Mouse (Mus musculus): ENCODE results near the gene Tma16.

The Tma16 gene

DNA sequence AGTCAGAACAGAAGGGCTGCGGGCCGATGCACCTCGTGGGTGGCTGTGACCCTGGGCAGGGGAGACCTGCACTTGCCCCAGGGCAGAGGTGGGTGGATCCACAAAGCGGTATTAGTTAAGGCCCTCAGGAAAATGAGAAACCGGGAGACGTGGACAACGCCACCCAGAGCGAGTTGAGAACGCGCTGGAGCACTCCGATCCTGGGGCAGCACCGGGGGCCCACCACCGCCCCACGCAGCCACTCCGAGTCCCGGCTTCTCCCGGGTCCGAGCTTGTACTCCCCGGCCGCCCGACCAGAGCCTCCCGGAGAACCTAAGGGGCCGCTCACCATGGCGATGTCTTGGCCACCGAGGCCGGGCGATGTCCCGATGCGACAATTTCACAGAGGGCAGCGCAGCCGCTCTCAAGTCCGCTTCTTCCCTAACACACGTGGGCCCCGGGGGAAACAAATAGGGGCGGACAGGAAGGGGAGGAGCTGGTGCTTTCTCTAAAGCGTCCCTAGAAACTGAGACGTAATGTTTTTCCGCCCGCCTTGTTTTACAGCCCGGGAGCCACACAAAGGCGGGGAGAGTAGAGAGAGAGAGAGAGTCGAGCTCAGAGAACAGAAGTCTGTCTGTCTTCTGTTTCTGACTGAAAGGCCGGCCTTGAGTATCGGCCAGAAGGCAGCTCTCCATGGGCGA is at the start of gene Tma16:
Gene Tma16 (minus strand): TSS at position 447 of the 680 bp plus-strand sequence.
- peak; percentile 95 for DNase-seq (ENCODE audit: low read depth, low spot score)

DNA sequence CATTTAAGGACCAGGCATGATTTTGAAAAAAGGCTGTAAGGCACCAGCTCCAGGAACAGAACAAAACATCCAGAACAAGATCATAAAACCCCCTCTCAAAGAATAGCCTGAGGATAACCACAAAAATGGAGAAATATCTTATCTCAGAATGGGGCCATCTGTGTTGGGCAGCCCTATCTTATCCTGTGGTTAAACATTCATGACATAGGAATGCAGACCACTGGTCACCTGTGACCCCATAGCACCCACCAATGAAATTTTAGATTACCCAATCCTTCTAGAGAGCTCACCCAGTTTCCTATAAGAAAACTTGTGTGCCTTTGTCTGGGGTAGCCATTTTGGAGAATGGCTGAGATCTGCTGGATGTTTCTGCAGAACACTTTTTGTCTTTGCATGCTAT is 34.2 kb upstream of the Tma16 start:
- DNase-seq (ENCODE audit: low read depth, low spot score): no peak

DNA sequence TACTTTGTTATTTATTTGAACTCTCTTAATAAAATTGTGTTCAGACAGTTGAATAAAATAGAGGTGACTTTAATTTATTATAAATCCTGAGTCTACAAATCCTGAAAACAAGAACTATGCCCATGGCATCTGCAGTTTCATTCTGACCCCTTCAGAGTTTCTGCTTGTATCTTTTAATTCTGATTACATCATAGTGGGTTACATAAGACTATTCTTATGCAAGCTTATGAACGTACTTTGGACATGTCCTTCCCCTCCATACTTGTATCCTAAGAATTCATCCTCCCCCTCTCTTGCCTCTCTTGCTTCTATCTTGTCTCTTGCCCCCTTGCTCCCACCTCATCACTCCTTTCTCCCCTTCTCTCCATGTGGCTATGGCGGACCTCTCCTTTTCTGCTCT is 32.8 kb upstream of the Tma16 start:
- no peak for DNase-seq (ENCODE audit: low read depth, low spot score)

DNA sequence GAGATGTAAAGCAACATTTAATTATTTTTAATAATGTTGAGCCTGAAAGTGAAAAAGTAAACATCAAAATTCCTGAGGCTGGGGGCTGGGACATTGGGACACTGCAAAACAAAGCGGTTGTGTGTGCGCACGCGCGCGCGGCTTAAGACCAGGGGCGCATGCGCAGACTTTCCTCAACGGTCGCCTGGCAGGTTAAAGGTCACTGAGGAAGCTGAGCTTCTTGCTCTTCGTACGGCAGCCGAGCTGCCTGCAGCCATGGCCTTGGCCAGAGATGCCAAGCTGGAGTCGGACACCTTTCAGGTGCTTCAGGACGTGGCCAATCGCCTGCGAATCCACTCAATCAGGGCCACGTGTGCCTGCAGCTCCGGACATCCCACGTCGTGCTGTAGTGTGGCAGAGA is 25.2 kb upstream of the Tma16 start, which contains the start of gene Tktl2:
Gene Tktl2 (plus strand): TSS at position 220 of the 400 bp plus-strand sequence.
- no peak for DNase-seq (ENCODE audit: low read depth, low spot score)

DNA sequence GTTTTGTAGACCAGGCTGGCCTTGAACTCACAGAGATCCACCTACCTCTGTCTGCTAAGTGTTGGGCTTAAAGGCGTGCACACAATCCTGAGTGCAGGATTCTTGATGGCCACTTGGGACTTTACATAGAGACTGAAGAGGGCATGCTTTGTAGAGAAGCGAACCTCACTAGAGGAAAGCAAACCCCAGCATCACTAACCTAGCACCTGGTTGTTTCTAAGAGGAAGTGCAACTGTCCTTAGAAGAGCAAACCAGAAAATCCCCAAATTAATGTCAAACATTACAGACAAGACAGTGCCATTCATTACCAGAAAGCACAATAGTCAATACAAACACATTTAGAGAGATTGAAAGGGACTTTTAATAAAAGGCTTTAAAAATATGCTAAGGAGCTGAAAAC is 17.1 kb upstream of the Tma16 start:
- no peak for DNase-seq (ENCODE audit: low read depth, low spot score)

DNA sequence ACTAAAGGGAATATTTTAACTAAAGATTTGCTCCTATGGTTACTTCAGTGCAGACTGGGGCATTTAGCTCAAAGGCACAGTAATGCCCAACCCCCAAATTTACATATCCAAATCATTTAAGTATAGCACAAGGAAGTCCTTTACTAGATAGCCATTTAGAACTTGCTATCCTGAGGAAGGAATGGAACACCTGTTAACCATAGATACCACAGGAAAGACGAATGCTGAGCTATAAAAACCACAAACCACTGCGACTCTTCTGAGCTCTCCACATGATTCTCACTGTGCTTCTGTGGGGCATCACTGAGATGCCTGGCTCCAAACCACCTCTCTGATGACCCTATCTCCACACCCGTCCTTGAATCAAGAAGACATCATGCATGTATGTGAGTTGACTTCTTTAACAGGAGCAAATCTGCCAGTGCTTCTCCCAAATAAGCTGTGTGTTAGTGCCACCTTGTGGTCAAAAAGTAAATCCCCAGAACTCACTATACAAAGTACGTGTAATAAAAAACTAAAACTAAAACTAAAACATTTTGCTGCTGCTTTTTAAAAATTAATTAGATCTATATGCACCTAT is 10.8 kb upstream of the Tma16 start:
- peak; percentile 75 for DNase-seq (ENCODE audit: low read depth, low spot score)

DNA sequence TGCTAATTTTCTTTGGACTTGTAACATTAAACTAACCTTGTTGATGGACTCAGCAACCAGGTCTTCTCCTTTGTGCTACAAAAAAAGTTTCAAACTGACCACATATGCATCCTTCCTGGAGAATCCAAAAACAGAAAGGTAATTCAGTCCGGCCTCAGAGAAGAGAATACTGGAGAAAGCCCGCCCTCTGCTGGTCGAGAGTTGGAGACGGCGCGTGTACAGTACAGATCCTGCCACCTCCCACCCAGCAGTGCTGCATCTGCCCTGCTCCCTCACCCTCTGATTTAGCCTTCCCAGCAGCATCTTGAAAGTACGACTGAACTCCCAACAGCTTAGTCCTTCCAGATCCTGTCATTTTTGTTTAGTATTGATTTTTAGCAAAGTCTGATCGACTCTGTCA is 9.4 kb upstream of the Tma16 start:
- DNase-seq (ENCODE audit: low read depth, low spot score): peak; percentile 78

DNA sequence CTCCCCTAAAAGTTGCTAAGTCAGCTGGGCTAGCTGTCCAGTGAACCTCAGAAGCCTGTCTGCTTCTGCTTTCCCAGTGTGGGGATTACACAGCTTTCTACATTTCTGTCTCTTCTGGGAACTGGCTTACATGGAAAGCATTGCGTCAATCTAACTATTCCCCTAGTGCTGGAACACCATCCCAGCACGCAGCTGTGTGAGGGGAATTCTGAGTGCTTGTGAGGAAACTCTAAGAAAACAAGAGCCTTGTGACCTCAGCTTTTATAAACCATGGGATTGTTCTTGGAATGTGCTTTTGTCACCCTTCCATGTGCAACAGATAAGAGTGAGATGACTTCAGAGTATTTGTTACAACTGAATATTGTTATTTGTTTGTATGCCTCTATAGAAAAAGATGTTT is 8.2 kb upstream of the Tma16 start:
- peak; percentile 63 for DNase-seq (ENCODE audit: low read depth, low spot score)

DNA sequence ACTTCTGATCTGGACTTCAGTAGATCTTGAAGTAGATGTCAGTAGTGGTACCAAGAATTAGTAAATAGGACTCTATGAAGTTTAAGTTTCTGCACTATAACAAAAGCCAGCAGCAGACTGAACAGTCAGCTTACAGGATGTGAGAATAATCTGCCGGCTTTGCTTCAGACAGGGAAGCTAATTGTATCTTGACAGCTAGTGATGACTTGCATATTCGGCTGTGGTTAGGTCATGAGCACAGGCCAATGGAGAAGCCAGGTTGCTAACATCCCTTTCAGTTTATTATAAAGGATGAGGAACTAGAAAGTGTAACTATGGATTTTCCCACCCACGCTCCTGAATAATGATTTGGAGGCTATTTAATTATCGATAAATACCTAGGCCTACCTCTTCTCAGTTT is 4.3 kb upstream of the Tma16 start:
- no peak for DNase-seq (ENCODE audit: low read depth, low spot score)

DNA sequence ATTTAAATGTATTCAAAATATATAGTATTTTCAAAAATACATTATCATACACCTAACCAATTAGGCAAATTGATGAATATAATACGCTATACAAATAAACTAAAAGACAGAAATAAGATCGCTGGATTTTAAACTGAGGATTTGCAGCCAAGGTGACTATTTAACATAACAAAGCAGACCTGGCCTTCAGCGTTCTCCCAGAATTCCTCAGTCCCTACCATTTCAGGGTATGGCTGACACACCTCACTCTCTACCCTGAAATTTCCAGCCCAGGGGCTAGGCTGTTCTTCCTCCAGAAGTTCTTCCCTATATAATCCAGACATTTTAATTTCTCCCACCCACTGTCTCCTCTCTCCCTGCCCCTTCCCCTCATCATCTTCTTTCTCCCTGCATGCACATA is 2.2 kb upstream of the Tma16 start:
- DNase-seq (ENCODE audit: low read depth, low spot score): no peak

- DNase-seq (ENCODE audit: low read depth, low spot score): no peak
Measured at GRCm38 (mm10) chr8:66476880-66477279, 9.4 kb downstream of the Tma16 start.

DNA sequence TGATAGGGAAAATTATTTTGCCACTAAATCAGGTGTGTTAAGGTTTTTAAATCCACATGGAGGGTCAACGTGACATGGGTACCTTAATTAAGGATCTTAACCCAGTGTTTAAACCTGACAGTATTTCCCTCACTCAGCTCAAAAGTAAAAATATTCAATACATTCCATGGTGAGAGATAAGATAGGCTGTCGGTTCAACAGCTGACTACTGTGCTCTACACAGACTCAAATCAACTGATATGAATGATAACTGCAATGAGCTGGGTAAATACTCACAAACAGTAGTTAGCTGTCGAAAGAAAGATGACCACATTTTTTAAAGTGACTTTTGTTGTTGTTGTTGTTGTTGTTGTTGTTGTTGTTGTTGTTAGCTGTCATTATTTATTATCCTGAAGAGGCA is 16.5 kb downstream of the Tma16 start:
- no peak for DNase-seq (ENCODE audit: low read depth, low spot score)

GRCm38 (mm10) chr8:66457057-66457456 is 29.3 kb downstream of the Tma16 start:
- DNase-seq (ENCODE audit: low read depth, low spot score): peak; percentile 27

GRCm38 (mm10) chr8:66450691-66451090 is 35.6 kb downstream of the Tma16 start:
- DNase-seq (ENCODE audit: low read depth, low spot score): peak; percentile 39

DNA sequence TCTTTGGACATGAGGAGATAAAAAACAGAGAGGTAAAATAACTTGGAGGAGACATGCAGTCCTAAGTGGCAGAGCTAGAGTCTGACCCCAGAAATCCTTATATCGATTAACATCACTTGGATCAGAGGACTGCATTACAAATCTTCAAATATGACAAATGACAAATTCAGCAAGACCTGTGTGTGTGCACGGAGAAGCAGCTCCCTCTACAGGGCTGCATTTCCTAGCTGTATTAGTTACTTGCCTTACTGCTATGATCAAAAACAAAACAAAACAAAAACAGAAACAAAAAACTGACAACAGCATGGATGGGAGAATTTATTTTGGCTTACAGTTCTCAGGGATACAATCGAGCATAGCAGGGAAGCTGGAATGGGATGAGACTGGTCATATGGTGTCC is 41.0 kb downstream of the Tma16 start:
- no peak for DNase-seq (ENCODE audit: low read depth, low spot score)

DNA sequence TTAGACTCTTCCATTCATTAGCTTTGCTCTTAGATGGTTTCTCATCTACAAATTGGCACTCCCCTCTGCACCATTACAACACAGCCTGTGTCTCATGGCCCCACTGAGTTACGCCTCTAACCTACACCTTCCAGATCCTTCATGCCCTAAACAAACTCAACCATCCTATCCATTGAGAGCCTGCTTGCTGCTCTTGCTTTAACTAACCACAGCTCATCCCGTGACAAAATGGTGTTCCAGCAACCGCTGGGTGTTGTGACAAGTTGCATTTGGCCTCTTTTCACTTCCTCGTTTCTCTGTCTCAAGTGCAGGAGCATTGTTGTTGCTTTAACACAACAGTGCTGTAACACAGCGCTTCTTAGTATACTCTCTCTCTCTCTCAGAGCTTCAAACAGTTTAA is 42.2 kb downstream of the Tma16 start:
- no peak for DNase-seq (ENCODE audit: low read depth, low spot score)

DNA sequence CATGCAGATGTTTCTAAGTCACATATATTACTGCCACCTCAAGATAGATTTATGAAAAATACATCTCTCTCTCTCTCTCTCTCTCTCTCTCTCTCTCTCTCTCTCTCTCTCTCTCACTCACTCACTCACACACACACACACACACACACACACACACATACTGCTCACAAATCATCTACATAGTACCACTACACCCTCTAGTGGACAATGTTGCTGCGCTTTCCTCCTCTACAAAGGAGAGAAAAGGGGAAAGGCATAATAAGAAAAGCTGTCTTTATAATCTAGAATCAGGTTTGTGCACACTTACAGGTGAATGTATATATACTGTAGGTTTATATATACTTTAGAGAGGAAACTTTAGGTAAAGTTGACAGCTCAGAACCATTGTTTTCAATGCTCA is 43.6 kb downstream of the Tma16 start:
- DNase-seq (ENCODE audit: low read depth, low spot score): peak; percentile 85

DNA sequence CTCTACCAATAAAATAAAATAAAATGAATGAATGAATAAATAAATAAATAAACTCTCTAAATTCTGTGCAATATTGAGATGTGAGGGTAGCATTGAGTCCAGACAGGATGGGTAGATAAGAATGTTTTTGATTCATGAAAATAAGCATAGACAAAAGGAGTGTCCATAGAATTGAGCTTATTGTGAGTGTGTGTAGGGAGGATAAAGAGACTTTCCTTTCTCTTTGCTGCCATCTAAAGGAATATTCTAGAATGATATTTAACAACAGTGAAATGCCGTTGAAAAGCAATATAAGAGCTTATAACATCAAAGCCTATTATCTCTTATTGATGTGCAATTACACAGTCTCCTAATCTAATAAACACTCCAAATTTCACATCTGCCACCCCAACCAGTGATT is 45.2 kb downstream of the Tma16 start:
- peak; percentile 58 for DNase-seq (ENCODE audit: low read depth, low spot score)

GRCm38 (mm10) chr8:66438468-66438867 is 47.9 kb downstream of the Tma16 start:
- DNase-seq (ENCODE audit: low read depth, low spot score): no peak

DNA sequence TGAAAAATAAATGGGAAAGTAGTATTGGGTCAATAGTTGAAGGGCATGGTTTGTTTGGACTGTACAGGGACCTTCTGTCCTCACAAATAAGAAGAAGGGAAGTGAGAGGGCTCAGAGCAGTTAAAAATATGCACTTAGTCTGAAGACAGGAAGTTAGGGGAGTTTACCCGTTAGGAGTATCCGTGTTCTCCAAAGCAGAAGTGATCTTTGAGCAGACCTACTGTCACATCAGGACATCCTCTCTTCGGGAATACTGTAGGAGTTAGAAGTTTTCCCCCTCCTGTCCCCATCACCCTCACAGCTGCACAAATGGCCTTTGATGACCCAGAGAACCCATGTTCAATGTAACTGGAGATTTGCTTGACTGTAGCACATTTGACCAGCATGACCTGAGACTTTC is 48.4 kb downstream of the Tma16 start:
- no peak for DNase-seq (ENCODE audit: low read depth, low spot score)

GRCm38 (mm10) chr8:66436804-66437203 is 49.5 kb downstream of the Tma16 start:
- DNase-seq (ENCODE audit: low read depth, low spot score): no peak

DNA sequence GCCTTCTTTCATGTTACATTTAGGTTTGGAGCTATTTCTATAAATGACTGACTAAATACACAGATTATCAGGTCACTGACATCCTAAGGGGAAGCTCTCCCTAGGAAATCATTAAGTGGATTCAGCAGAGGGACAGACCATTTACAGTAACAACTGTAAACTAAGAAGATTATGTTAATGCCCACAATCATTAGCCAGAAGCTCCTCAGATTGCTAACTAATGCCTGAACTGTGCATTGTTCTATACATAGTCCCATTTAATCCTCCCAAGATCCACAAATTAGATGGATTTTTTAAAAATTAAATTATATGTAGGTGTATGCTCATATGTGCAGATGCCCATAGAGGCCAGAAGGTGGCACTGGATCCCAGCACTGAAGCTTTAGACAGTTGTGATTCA is 52.8 kb downstream of the Tma16 start:
- DNase-seq (ENCODE audit: low read depth, low spot score): no peak

GRCm38 (mm10) chr8:66430639-66431038 is 55.7 kb downstream of the Tma16 start:
- DNase-seq (ENCODE audit: low read depth, low spot score): no peak
